Mouse (Mus musculus): ENCODE results near the gene Ano6. TPM values are rescaled to one million over a fixed set of nuclear protein-coding genes. Genes with fewer than 3 reads are reported as not detected.
A peak's percentile ranks its signal among the peaks of the same experiment; 100 is the strongest.

The Ano6 gene
- polyA plus RNA-seq, 1 experiment from 2014 or later, result 30.1 TPM

GRCm38 (mm10) chr15:95757169-95757568 lies 33.5 kb upstream of the Ano6 start:
- Histone ChIP-seq H3K27me3 (0 out of 2 replicates have a peak, but pooled peaks cover 2% of the 10 kb centered on the region), H3K27ac (replicated peaks) (no peak overlapping the region), H3K9me3 (no peaks in the 10 kb centered on the region), H3K9ac (no peak overlapping the region), H3K36me3 (no peaks in the 10 kb centered on the region), H3K4me3 (no peak overlapping the region), H3K4me2 (no peak overlapping the region), H3K4me1 (replicated peaks) (0 out of 2 replicates have a peak, but pooled peaks cover 5% of the 10 kb centered on the region)
- ATAC-seq (ENCODE audit: low FRiP score, low read depth), result peak; percentile 65; the same call in 1 of the 2 replicates
- 47% methylated on average over 10 of the region's 10 CpGs for WGBS

- Histone ChIP-seq H3K9ac (no peak overlapping the region), H3K36me3 (no peaks in the 10 kb centered on the region), H3K4me2 (no peak overlapping the region), H3K27me3 (0 out of 2 replicates have a peak, but pooled peaks cover 2% of the 10 kb centered on the region), H3K27ac (replicated peaks) (no peak overlapping the region), H3K4me1 (replicated peaks) (0 out of 2 replicates have a peak, but pooled peaks cover 5% of the 10 kb centered on the region), H3K4me3 (no peak overlapping the region), H3K9me3 (no peaks in the 10 kb centered on the region)
- WGBS, result 84% methylated on average over 5 of the region's 5 CpGs
- no peak for ATAC-seq (ENCODE audit: low FRiP score, low read depth)
These were observed 32.6 kb upstream of the Ano6 start for GRCm38 (mm10) chr15:95758069-95758468.

GRCm38 (mm10) chr15:95758696-95759434 lies 31.8 kb upstream of the Ano6 start:
- H3K27ac ChIP-seq (replicated peaks), result no peak overlapping the region
- 0 out of 2 replicates have a peak, but pooled peaks cover 2% of the 10 kb centered on the region for H3K27me3 ChIP-seq
- H3K9ac ChIP-seq, result no peak overlapping the region
- H3K36me3 ChIP-seq, result no peaks in the 10 kb centered on the region
- 86% methylated on average over 12 of the region's 12 CpGs for WGBS
- no peak overlapping the region for H3K4me3 ChIP-seq
- no peak overlapping the region for H3K4me2 ChIP-seq
- ATAC-seq (ENCODE audit: low FRiP score, low read depth), result no peak
- 0 out of 2 replicates have a peak, but pooled peaks cover 5% of the 10 kb centered on the region for H3K4me1 ChIP-seq (replicated peaks)
- H3K9me3 ChIP-seq, result no peaks in the 10 kb centered on the region

- no peak overlapping the region for H3K4me2 ChIP-seq
- H3K9me3 ChIP-seq, result no peaks in the 10 kb centered on the region
- H3K27me3 ChIP-seq, result 0 out of 2 replicates have a peak, but pooled peaks cover 2% of the 10 kb centered on the region
- 0 out of 2 replicates have a peak, but pooled peaks cover 5% of the 10 kb centered on the region for H3K4me1 ChIP-seq (replicated peaks)
- no peak overlapping the region for H3K4me3 ChIP-seq
- ATAC-seq (ENCODE audit: low FRiP score, low read depth), result no peak
- WGBS, result 72% methylated on average over 6 of the region's 6 CpGs
- no peaks in the 10 kb centered on the region for H3K36me3 ChIP-seq
- no peak overlapping the region for H3K27ac ChIP-seq (replicated peaks)
- H3K9ac ChIP-seq, result no peak overlapping the region
These were observed 30.8 kb upstream of the Ano6 start for GRCm38 (mm10) chr15:95759857-95760256.

- 0 out of 2 replicates have a peak, but pooled peaks cover 2% of the 10 kb centered on the region for H3K27me3 ChIP-seq
- H3K27ac ChIP-seq (replicated peaks), result no peak overlapping the region
- WGBS, result 76% methylated on average over 7 of the region's 7 CpGs
- no peaks in the 10 kb centered on the region for H3K9me3 ChIP-seq
- H3K4me1 ChIP-seq (replicated peaks), result 0 out of 2 replicates have a peak, but pooled peaks cover 5% of the 10 kb centered on the region
- H3K36me3 ChIP-seq, result no peaks in the 10 kb centered on the region
- no peak overlapping the region for H3K9ac ChIP-seq
- H3K4me3 ChIP-seq, result no peak overlapping the region
- no peak overlapping the region for H3K4me2 ChIP-seq
- ATAC-seq (ENCODE audit: low FRiP score, low read depth), result no peak
These were observed 29.2 kb upstream of the Ano6 start for GRCm38 (mm10) chr15:95761420-95761819.

- no peak overlapping the region for H3K4me2 ChIP-seq
- 38% methylated on average over 12 of the region's 12 CpGs for WGBS
- 0 out of 2 replicates have a peak, but pooled peaks cover 2% of the 10 kb centered on the region for H3K27me3 ChIP-seq
- H3K36me3 ChIP-seq, result no peaks in the 10 kb centered on the region
- H3K9ac ChIP-seq, result no peak overlapping the region
- no peak overlapping the region for H3K27ac ChIP-seq (replicated peaks)
- no peaks in the 10 kb centered on the region for H3K9me3 ChIP-seq
- H3K4me3 ChIP-seq, result no peak overlapping the region
- ATAC-seq (ENCODE audit: low FRiP score, low read depth), result no peak
- H3K4me1 ChIP-seq (replicated peaks), result no peaks in the 10 kb centered on the region
These were observed 27.9 kb upstream of the Ano6 start for GRCm38 (mm10) chr15:95762661-95763303.

- no peak overlapping the region for H3K4me2 ChIP-seq
- H3K27ac ChIP-seq (replicated peaks), result no peak overlapping the region
- ATAC-seq (ENCODE audit: low FRiP score, low read depth), result no peak
- no peaks in the 10 kb centered on the region for H3K36me3 ChIP-seq
- no peak overlapping the region for H3K4me3 ChIP-seq
- no peak overlapping the region for H3K9ac ChIP-seq
- WGBS, result 48% methylated on average over 6 of the region's 6 CpGs
- no peaks in the 10 kb centered on the region for H3K4me1 ChIP-seq (replicated peaks)
- H3K9me3 ChIP-seq, result no peaks in the 10 kb centered on the region
- 0 out of 2 replicates have a peak, but pooled peaks cover 2% of the 10 kb centered on the region for H3K27me3 ChIP-seq
These were observed 27.2 kb upstream of the Ano6 start for GRCm38 (mm10) chr15:95763464-95763863.

- Histone ChIP-seq H3K4me3 (no peak overlapping the region), H3K27me3 (0 out of 2 replicates have a peak, but pooled peaks cover 2% of the 10 kb centered on the region), H3K36me3 (no peaks in the 10 kb centered on the region), H3K4me2 (no peak overlapping the region), H3K9me3 (no peaks in the 10 kb centered on the region), H3K9ac (no peak overlapping the region), H3K27ac (replicated peaks) (no peak overlapping the region), H3K4me1 (replicated peaks) (no peaks in the 10 kb centered on the region)
- WGBS, result 73% methylated on average over 8 of the region's 8 CpGs
- ATAC-seq (ENCODE audit: low FRiP score, low read depth), result no peak
These were observed 25.4 kb upstream of the Ano6 start for GRCm38 (mm10) chr15:95765271-95765670.

- Histone ChIP-seq H3K36me3 (no peaks in the 10 kb centered on the region), H3K4me2 (no peak overlapping the region), H3K9ac (no peak overlapping the region), H3K4me3 (no peak overlapping the region), H3K9me3 (no peaks in the 10 kb centered on the region), H3K4me1 (replicated peaks) (no peaks in the 10 kb centered on the region), H3K27me3 (0 out of 2 replicates have a peak, but pooled peaks cover 2% of the 10 kb centered on the region), H3K27ac (replicated peaks) (no peak overlapping the region)
- 83% methylated on average over 6 of the region's 6 CpGs for WGBS
- ATAC-seq (ENCODE audit: low FRiP score, low read depth), result no peak
These were observed 24.7 kb upstream of the Ano6 start for GRCm38 (mm10) chr15:95765936-95766335.

GRCm38 (mm10) chr15:95767825-95768224 lies 22.8 kb upstream of the Ano6 start:
- no peak overlapping the region for H3K27ac ChIP-seq (replicated peaks)
- H3K36me3 ChIP-seq, result no peaks in the 10 kb centered on the region
- H3K9me3 ChIP-seq, result no peaks in the 10 kb centered on the region
- no peak overlapping the region for H3K9ac ChIP-seq
- no peak overlapping the region for H3K4me2 ChIP-seq
- 75% methylated on average over 7 of the region's 7 CpGs for WGBS
- H3K27me3 ChIP-seq, result no peaks in the 10 kb centered on the region
- no peak for ATAC-seq (ENCODE audit: low FRiP score, low read depth)
- H3K4me1 ChIP-seq (replicated peaks), result no peaks in the 10 kb centered on the region
- H3K4me3 ChIP-seq, result no peak overlapping the region

- no peak overlapping the region for H3K9ac ChIP-seq
- no peaks in the 10 kb centered on the region for H3K36me3 ChIP-seq
- no peak overlapping the region for H3K4me3 ChIP-seq
- no peaks in the 10 kb centered on the region for H3K9me3 ChIP-seq
- H3K27me3 ChIP-seq, result no peaks in the 10 kb centered on the region
- H3K4me2 ChIP-seq, result no peak overlapping the region
- no peak overlapping the region for H3K27ac ChIP-seq (replicated peaks)
- 90% methylated on average over 5 of the region's 5 CpGs for WGBS
- H3K4me1 ChIP-seq (replicated peaks), result no peaks in the 10 kb centered on the region
- ATAC-seq (ENCODE audit: low FRiP score, low read depth), result no peak
These were observed 21.9 kb upstream of the Ano6 start for GRCm38 (mm10) chr15:95768703-95769102.

- 82% methylated on average over 4 of the region's 4 CpGs for WGBS
- Histone ChIP-seq H3K27me3 (no peaks in the 10 kb centered on the region), H3K27ac (replicated peaks) (no peak overlapping the region), H3K4me1 (replicated peaks) (no peaks in the 10 kb centered on the region), H3K9me3 (no peaks in the 10 kb centered on the region), H3K4me3 (no peak overlapping the region), H3K36me3 (no peaks in the 10 kb centered on the region), H3K9ac (no peak overlapping the region), H3K4me2 (no peak overlapping the region)
- ATAC-seq (ENCODE audit: low FRiP score, low read depth), result no peak
These were observed 21.1 kb upstream of the Ano6 start for GRCm38 (mm10) chr15:95769576-95769975.

Measured in hindbrain, embryonic 15.5 days (tissue).